Mouse (Mus musculus): ENCODE measurements at regions not wholly inside any gene's neighbourhood (a gene's known extent, or its start where the extent isn't known, plus 50 kb on each side); places are given as distances from the start of the nearest gene placed in this dataset.

- TF ChIP-seq GATA1 (IDR thresholded peaks at IDR 0.05; ENCODE audit: borderline replicate concordance, low read length), result no peak
- TF ChIP-seq CTCF (IDR thresholded peaks at IDR 0.05; ENCODE audit: low read depth, low read length), result no peak
- TF ChIP-seq TAL1 (conservative IDR thresholded peaks at IDR 0.05; ENCODE audit: low read depth, low read length), result no peak
Measured at GRCm38 (mm10) chr4:34337852-34338251, 212.9 kb upstream of the Akirin2 start.

All from G1E (cell line).